Mouse (Mus musculus) kidney, postnatal 36 days (tissue): ENCODE measurements around the gene Cdc20b.

ENCODE experiments used
- DNase-seq, 2 experiments: peaks; one replicate each; pipeline ENCODE4 v3.0.0; 2021 to 2022; ENCODE audit warnings: mixed read lengths in 2 of 2

Cdc20b gene

GRCm38 (mm10) chr13:113101804-113102203 lies 66.9 kb downstream of the Cdc20b start:
- DNase-seq = no peak

- DNase-seq = no peak
These were observed 69.8 kb downstream of the Cdc20b start for GRCm38 (mm10) chr13:113104759-113105158.

GRCm38 (mm10) chr13:113118977-113119376 lies 84.1 kb downstream of the Cdc20b start:
- DNase-seq = no peak

GRCm38 (mm10) chr13:113120324-113121237 lies 85.7 kb downstream of the Cdc20b start:
- DNase-seq = no peak

- DNase-seq = no peak
These were observed 86.4 kb downstream of the Cdc20b start for GRCm38 (mm10) chr13:113121326-113121725.

- DNase-seq = no peak
These were observed 95.1 kb downstream of the Cdc20b start for GRCm38 (mm10) chr13:113129974-113130373.

GRCm38 (mm10) chr13:113139597-113139996 lies 104.7 kb downstream of the Cdc20b start:
- DNase-seq = no peak
